Mouse (Mus musculus) heart, adult 2 months (tissue): ENCODE measurements at regions not wholly inside any gene's neighbourhood (a gene's known extent, or its start where the extent isn't known, plus 50 kb on each side); places are given as distances from the start of the nearest gene placed in this dataset.

Source experiments
- CTCF ChIP-seq: fragments of 200-600 bp; IDR thresholded peaks from 2 replicates; pipeline ENCODE4 v1.8.1; 2022; ENCODE audit warnings: antibody characterized with exemption, mild to moderate bottlenecking, moderate library complexity
- POLR2A ChIP-seq: fragments of 200-500 bp; IDR thresholded peaks from 2 replicates; pipeline ENCODE4 v1.6.1; 2011; ENCODE audit warnings: mild to moderate bottlenecking, low read depth, low read length, control low read depth; ENCODE audit not compliant: insufficient read depth

GRCm38 (mm10) chr4:26402213-26402612, 55.5 kb upstream of the Manea start:
- TF ChIP-seq CTCF (no peak), POLR2A (no peak)
